Mouse (Mus musculus): ENCODE data around the gene Trhr2. TPM values are rescaled to one million over a fixed set of nuclear protein-coding genes. Genes with fewer than 3 reads are reported as not detected.

Gene Trhr2
- polyA plus RNA-seq, 1 experiment from 2014 or later = not detected

GRCm38 (mm10) chr8:122375320-122375719 lies 14.8 kb upstream of the Trhr2 start:
- peaks cover 9% of the 10 kb centered on the region; the same call in 1 of the 2 replicates for H3K36me3 ChIP-seq
- H3K4me3 ChIP-seq = no peak overlapping the region
- no peaks in the 10 kb centered on the region for H3K9me3 ChIP-seq (replicated peaks)
- no peak overlapping the region for H3K27ac ChIP-seq
- 89% methylated on average over 7 of the region's 7 CpGs for WGBS
- H3K9ac ChIP-seq = no peak overlapping the region
- peaks cover 25% of the 10 kb centered on the region for H3K4me1 ChIP-seq (replicated peaks)
- no peak overlapping the region for H3K4me2 ChIP-seq
- H3K27me3 ChIP-seq = no peaks in the 10 kb centered on the region
- no peak for ATAC-seq (replicated peaks; ENCODE audit: insufficient number of reproducible peaks, insufficient read depth, low FRiP score, low read depth)

GRCm38 (mm10) chr8:122371706-122372105 lies 11.2 kb upstream of the Trhr2 start:
- no peak overlapping the region for H3K4me3 ChIP-seq
- WGBS = 68% methylated on average over 6 of the region's 6 CpGs
- H3K4me1 ChIP-seq (replicated peaks) = peaks cover 28% of the 10 kb centered on the region
- H3K4me2 ChIP-seq = no peak overlapping the region
- H3K9me3 ChIP-seq (replicated peaks) = no peaks in the 10 kb centered on the region
- H3K27me3 ChIP-seq = no peaks in the 10 kb centered on the region
- H3K36me3 ChIP-seq = no peaks in the 10 kb centered on the region
- H3K27ac ChIP-seq = no peak overlapping the region
- no peak overlapping the region for H3K9ac ChIP-seq
- ATAC-seq (replicated peaks; ENCODE audit: insufficient number of reproducible peaks, insufficient read depth, low FRiP score, low read depth) = no peak

- no peaks in the 10 kb centered on the region for H3K9me3 ChIP-seq (replicated peaks)
- peak; percentile 76 for ATAC-seq (replicated peaks; ENCODE audit: insufficient number of reproducible peaks, insufficient read depth, low FRiP score, low read depth)
- no peak overlapping the region for H3K9ac ChIP-seq
- no peak overlapping the region for H3K4me3 ChIP-seq
- H3K36me3 ChIP-seq = no peaks in the 10 kb centered on the region
- peaks cover 18% of the 10 kb centered on the region for H3K4me1 ChIP-seq (replicated peaks)
- 8% methylated on average over 9 of the region's 9 CpGs for WGBS
- no peak overlapping the region for H3K27ac ChIP-seq
- no peak overlapping the region for H3K4me2 ChIP-seq
- no peaks in the 10 kb centered on the region for H3K27me3 ChIP-seq
Measured at GRCm38 (mm10) chr8:122369665-122370064, 9.1 kb upstream of the Trhr2 start.

- WGBS = 35% methylated on average over 10 of the region's 10 CpGs
- Histone ChIP-seq H3K9me3 (replicated peaks) (no peaks in the 10 kb centered on the region), H3K36me3 (no peaks in the 10 kb centered on the region), H3K4me1 (replicated peaks) (peaks cover 18% of the 10 kb centered on the region), H3K27me3 (peaks cover 4% of the 10 kb centered on the region; the same call in 1 of the 2 replicates), H3K27ac (no peak overlapping the region), H3K9ac (no peak overlapping the region), H3K4me3 (no peak overlapping the region), H3K4me2 (no peak overlapping the region)
- ATAC-seq (replicated peaks; ENCODE audit: insufficient number of reproducible peaks, insufficient read depth, low FRiP score, low read depth) = 0 out of 2 replicates have a peak, but pooled peaks have one; percentile 45
Measured at GRCm38 (mm10) chr8:122368494-122368893, 7.9 kb upstream of the Trhr2 start.

GRCm38 (mm10) chr8:122362967-122363366 lies 2.4 kb upstream of the Trhr2 start:
- no peak overlapping the region for H3K9ac ChIP-seq

GRCm38 (mm10) chr8:122362271-122362670 lies 1.7 kb upstream of the Trhr2 start:
- no peak overlapping the region for H3K4me3 ChIP-seq
- H3K9me3 ChIP-seq (replicated peaks) = no peaks in the 10 kb centered on the region
- H3K9ac ChIP-seq = no peak overlapping the region
- H3K4me2 ChIP-seq = no peak overlapping the region
- ATAC-seq (replicated peaks; ENCODE audit: insufficient number of reproducible peaks, insufficient read depth, low FRiP score, low read depth) = no peak
- no peak overlapping the region for H3K27ac ChIP-seq
- 43% methylated on average over 5 of the region's 5 CpGs for WGBS
- no peaks in the 10 kb centered on the region for H3K4me1 ChIP-seq (replicated peaks)
- peaks cover 20% of the 10 kb centered on the region; the same call in 1 of the 2 replicates for H3K27me3 ChIP-seq
- no peaks in the 10 kb centered on the region for H3K36me3 ChIP-seq

More at GRCm38 (mm10) chr8:122362967-122363366, 2.4 kb upstream of the Trhr2 start:
- H3K4me1 ChIP-seq (replicated peaks) = no peaks in the 10 kb centered on the region
- H3K27ac ChIP-seq = no peak overlapping the region
- WGBS = 38% methylated on average over 8 of the region's 8 CpGs
- no peak overlapping the region for H3K4me2 ChIP-seq
- H3K27me3 ChIP-seq = peaks cover 17% of the 10 kb centered on the region; the same call in 1 of the 2 replicates
- H3K36me3 ChIP-seq = no peaks in the 10 kb centered on the region
- H3K4me3 ChIP-seq = no peak overlapping the region
- ATAC-seq (replicated peaks; ENCODE audit: insufficient number of reproducible peaks, insufficient read depth, low FRiP score, low read depth) = no peak
- no peaks in the 10 kb centered on the region for H3K9me3 ChIP-seq (replicated peaks)

GRCm38 (mm10) chr8:122359111-122359775 lies 1.3 kb downstream of the Trhr2 start:
- 80% methylated on average over 15 of the region's 15 CpGs for WGBS
- no peak overlapping the region for H3K9ac ChIP-seq
- no peak for ATAC-seq (replicated peaks; ENCODE audit: insufficient number of reproducible peaks, insufficient read depth, low FRiP score, low read depth)

GRCm38 (mm10) chr8:122357641-122358040 lies 2.9 kb downstream of the Trhr2 start:
- no peak overlapping the region for H3K4me3 ChIP-seq
- ATAC-seq (replicated peaks; ENCODE audit: insufficient number of reproducible peaks, insufficient read depth, low FRiP score, low read depth) = no peak
- peaks cover 15% of the 10 kb centered on the region; the same call in 1 of the 2 replicates for H3K27me3 ChIP-seq
- whole genome bisulfite sequencing = 71% methylated on average over 5 of the region's 5 CpGs
- H3K36me3 ChIP-seq = no peaks in the 10 kb centered on the region
- H3K4me2 ChIP-seq = no peak overlapping the region
- H3K4me1 ChIP-seq (replicated peaks) = no peaks in the 10 kb centered on the region
- no peak overlapping the region for H3K9ac ChIP-seq
- no peaks in the 10 kb centered on the region for H3K9me3 ChIP-seq (replicated peaks)
- H3K27ac ChIP-seq = no peak overlapping the region

More at GRCm38 (mm10) chr8:122359111-122359775, 1.3 kb downstream of the Trhr2 start:
- H3K27me3 ChIP-seq = peaks cover 24% of the 10 kb centered on the region; the same call in 1 of the 2 replicates
- H3K4me2 ChIP-seq = no peak overlapping the region
- no peaks in the 10 kb centered on the region for H3K9me3 ChIP-seq (replicated peaks)
- no peaks in the 10 kb centered on the region for H3K4me1 ChIP-seq (replicated peaks)
- no peak overlapping the region for H3K27ac ChIP-seq
- H3K4me3 ChIP-seq = no peak overlapping the region
- H3K36me3 ChIP-seq = no peaks in the 10 kb centered on the region

- Histone ChIP-seq H3K4me2 (no peak overlapping the region), H3K9ac (no peak overlapping the region), H3K27ac (no peak overlapping the region), H3K4me1 (replicated peaks) (no peaks in the 10 kb centered on the region), H3K9me3 (replicated peaks) (no peaks in the 10 kb centered on the region), H3K27me3 (peaks cover 11% of the 10 kb centered on the region; the same call in 1 of the 2 replicates), H3K4me3 (no peak overlapping the region), H3K36me3 (no peaks in the 10 kb centered on the region)
- 64% methylated on average over 11 of the region's 11 CpGs for WGBS
- no peak for ATAC-seq (replicated peaks; ENCODE audit: insufficient number of reproducible peaks, insufficient read depth, low FRiP score, low read depth)
Measured at GRCm38 (mm10) chr8:122357202-122357601, 3.3 kb downstream of the Trhr2 start.

- no peak overlapping the region for H3K4me2 ChIP-seq
- no peak overlapping the region for H3K27ac ChIP-seq
- H3K36me3 ChIP-seq = no peaks in the 10 kb centered on the region
- WGBS = 66% methylated on average over 9 of the region's 9 CpGs
- no peaks in the 10 kb centered on the region for H3K9me3 ChIP-seq (replicated peaks)
- H3K9ac ChIP-seq = no peak overlapping the region
- no peaks in the 10 kb centered on the region for H3K4me1 ChIP-seq (replicated peaks)
- no peak overlapping the region for H3K4me3 ChIP-seq
- ATAC-seq (replicated peaks; ENCODE audit: insufficient number of reproducible peaks, insufficient read depth, low FRiP score, low read depth) = no peak
- H3K27me3 ChIP-seq = peaks cover 18% of the 10 kb centered on the region; the same call in 1 of the 2 replicates
Measured at GRCm38 (mm10) chr8:122355642-122356606, 4.6 kb downstream of the Trhr2 start.

GRCm38 (mm10) chr8:122354157-122354556 lies 6.4 kb downstream of the Trhr2 start:
- H3K4me3 ChIP-seq = no peak overlapping the region
- H3K9me3 ChIP-seq (replicated peaks) = no peaks in the 10 kb centered on the region
- H3K27me3 ChIP-seq = peaks cover 18% of the 10 kb centered on the region; the same call in 1 of the 2 replicates
- H3K4me1 ChIP-seq (replicated peaks) = peaks cover 17% of the 10 kb centered on the region
- 78% methylated on average over 8 of the region's 8 CpGs for WGBS
- no peak for ATAC-seq (replicated peaks; ENCODE audit: insufficient number of reproducible peaks, insufficient read depth, low FRiP score, low read depth)
- H3K27ac ChIP-seq = no peak overlapping the region
- no peak overlapping the region for H3K9ac ChIP-seq
- no peak overlapping the region for H3K4me2 ChIP-seq
- H3K36me3 ChIP-seq = no peaks in the 10 kb centered on the region
